Mouse (Mus musculus) heart, adult 8-10 months (tissue): ENCODE measurements around the gene Cyp2b23. TPM values are rescaled to one million over a fixed set of nuclear protein-coding genes. Genes with fewer than 3 reads are reported as not detected.
"Not testable (repeated sequence)": the region's sequence is repeated elsewhere in the genome, so short reads cannot be mapped to it uniquely, and the experiment has no call there.

Experiments
- DNase-seq: peaks from one replicate; pipeline ENCODE4 v3.0.0; 2022; ENCODE audit warnings: low spot score
- total RNA-seq, 4 experiments: library from RNA; stranded (reverse); gene quantifications; 2 replicates each; pipeline ENCODE4 v1.2.4; 2022

The Cyp2b23 gene
- not detected for total RNA-seq

GRCm38 (mm10) chr7:26686337-26686736 is at the start of gene Cyp2b23:
TSS of gene Cyp2b23 (minus strand) at chr7:26686437.
- no peak for DNase-seq

GRCm38 (mm10) chr7:26711061-26711460 is 24.8 kb upstream of the Cyp2b23 start:
- DNase-seq, result no peak

- DNase-seq, result no peak
Measured at GRCm38 (mm10) chr7:26707061-26707460, 20.8 kb upstream of the Cyp2b23 start.

- not testable (repeated sequence) for DNase-seq
Measured at GRCm38 (mm10) chr7:26706191-26706590, 20.0 kb upstream of the Cyp2b23 start.

GRCm38 (mm10) chr7:26700151-26700550 is 13.9 kb upstream of the Cyp2b23 start:
- no peak for DNase-seq

- DNase-seq, result no peak
Measured at GRCm38 (mm10) chr7:26685713-26686112, 524 bp downstream of the Cyp2b23 start.

- DNase-seq, result not testable (repeated sequence)
Measured at GRCm38 (mm10) chr7:26667466-26667865, 18.8 kb downstream of the Cyp2b23 start.

- DNase-seq, result no peak
Measured at GRCm38 (mm10) chr7:26666011-26666410, 20.2 kb downstream of the Cyp2b23 start.

- DNase-seq, result not testable (repeated sequence)
Measured at GRCm38 (mm10) chr7:26618364-26618763, 67.9 kb downstream of the Cyp2b23 start, which contains the start of gene Vmn1r185. TSS of gene Vmn1r185 (minus strand) at chr7:26618464.

Other genes starting within 250 kb of the Cyp2b23 start
- gene Nlrp9a, start 151.4 kb downstream of the Cyp2b23 start, total RNA-seq, result not detected
- gene Vmn1r185, start 68.0 kb downstream of the Cyp2b23 start, total RNA-seq, result not detected
- gene Cyp2b19, start 70.7 kb upstream of the Cyp2b23 start, total RNA-seq, result not detected
- gene Cyp2g1, start 122.5 kb upstream of the Cyp2b23 start, total RNA-seq, result not detected
- gene Cyp2a5, start 148.9 kb upstream of the Cyp2b23 start, total RNA-seq, result 1 to 10 TPM in 1 of 4 experiments, not detected in 3; 2.0 TPM